Mouse (Mus musculus): Measurements from ENCODE around the gene Otud7b. TPM values are rescaled to one million over a fixed set of nuclear protein-coding genes. Genes with fewer than 3 reads are reported as not detected.

Otud7b gene
- polyA plus RNA-seq, 1 experiment from 2014 or later: 4.4 TPM

DNA sequence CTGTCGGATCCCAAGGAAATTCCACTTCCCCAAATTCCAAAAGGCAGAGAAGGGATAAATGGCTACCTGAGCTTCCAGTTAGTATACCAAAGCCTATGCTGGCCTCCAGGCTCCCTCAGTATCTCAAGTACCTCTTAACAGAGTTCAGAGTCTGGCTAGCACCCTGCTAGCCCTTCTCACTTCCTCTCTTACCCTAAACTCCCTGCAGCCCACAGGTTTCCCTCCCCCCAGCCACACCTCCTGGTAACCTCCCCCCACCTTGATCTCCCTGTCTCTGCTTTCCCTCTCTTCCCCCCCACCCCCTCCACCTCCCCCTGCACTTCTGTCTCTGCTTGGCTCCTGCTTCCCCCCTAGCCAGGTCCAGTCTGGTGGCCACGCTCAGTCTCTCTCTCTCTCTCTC, 95.4 kb downstream of the Otud7b start:
- Histone ChIP-seq H3K27me3 (replicated peaks; ENCODE audit: control insufficient read depth, insufficient read depth, low read length) (no peaks in the 10 kb centered on the region), H3K4me2 (ENCODE audit: low read length) (no peak overlapping the region), H3K4me3 (ENCODE audit: low read depth, low read length) (no peak overlapping the region), H3K9ac (ENCODE audit: low read length) (no peak overlapping the region), H3K9me3 (replicated peaks; ENCODE audit: control insufficient read depth, low read length) (no peaks in the 10 kb centered on the region), H3K4me1 (ENCODE audit: control insufficient read depth, insufficient read depth, low read length) (peaks cover 7% of the 10 kb centered on the region; the same call in 1 of the 2 replicates), H3K36me3 (ENCODE audit: control insufficient read depth, insufficient read depth, low read length) (no peaks in the 10 kb centered on the region), H3K27ac (ENCODE audit: low read depth, low read length) (no peak overlapping the region)
- no peak for DNase-seq (ENCODE audit: low spot score)
- WGBS: 71% methylated on average over 2 of the region's 2 CpGs
- no peak for ATAC-seq

DNA sequence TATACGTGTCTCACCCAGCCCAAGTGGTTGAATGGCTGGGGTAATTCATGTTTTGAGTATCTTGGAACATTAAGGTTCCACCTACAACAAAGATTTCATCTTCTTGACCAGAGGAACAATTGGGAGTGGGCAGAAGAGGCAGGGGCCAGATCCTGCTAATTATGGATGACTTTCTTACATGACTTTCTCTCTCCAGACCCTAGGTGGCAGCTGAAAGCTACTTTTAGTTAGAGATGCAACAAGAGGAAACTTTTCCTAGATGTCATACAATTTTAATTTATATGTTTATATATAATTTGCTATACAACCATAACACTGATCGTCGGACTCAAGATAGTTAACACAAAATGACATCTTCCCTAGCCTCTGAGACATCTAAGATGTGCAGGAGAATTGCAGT, 103.5 kb downstream of the Otud7b start:
- no peak overlapping the region for H3K27ac ChIP-seq (ENCODE audit: low read depth, low read length)
- no peak for ATAC-seq

DNA sequence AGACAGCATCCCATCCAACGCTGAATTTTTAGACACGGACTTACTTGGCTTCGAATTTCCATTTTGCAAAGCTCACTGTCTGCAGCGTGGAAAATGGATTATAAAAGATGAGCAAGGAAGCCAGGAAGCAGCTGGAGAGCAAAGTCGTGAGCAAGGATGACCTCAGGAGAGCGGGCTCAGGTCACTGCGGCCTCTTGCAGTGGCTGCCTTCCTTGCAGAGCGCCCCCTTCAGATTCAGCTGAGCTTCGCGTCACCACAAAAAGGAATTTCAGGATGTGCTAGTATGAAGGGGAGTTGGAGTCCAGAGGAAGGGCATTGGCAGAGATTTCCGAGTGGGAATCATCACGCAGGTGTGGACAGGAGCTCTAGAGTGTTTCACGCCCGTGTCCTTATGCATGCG, 104.9 kb downstream of the Otud7b start:
- DNase-seq (ENCODE audit: low spot score) (no peak), ATAC-seq (no peak)
- Histone ChIP-seq H3K4me3 (ENCODE audit: low read depth, low read length) (no peak overlapping the region), H3K4me1 (ENCODE audit: control insufficient read depth, insufficient read depth, low read length) (no peaks in the 10 kb centered on the region), H3K9ac (ENCODE audit: low read length) (no peak overlapping the region), H3K36me3 (ENCODE audit: control insufficient read depth, insufficient read depth, low read length) (no peaks in the 10 kb centered on the region), H3K9me3 (replicated peaks; ENCODE audit: control insufficient read depth, low read length) (no peaks in the 10 kb centered on the region), H3K27ac (ENCODE audit: low read depth, low read length) (no peak overlapping the region), H3K27me3 (replicated peaks; ENCODE audit: control insufficient read depth, insufficient read depth, low read length) (no peaks in the 10 kb centered on the region; the same call in 1 of the 2 replicates), H3K4me2 (ENCODE audit: low read length) (no peak overlapping the region)
- 27% methylated on average over 15 of the region's 15 CpGs for WGBS

More for the DNA sequence above, 103.5 kb downstream of the Otud7b start:
- 87% methylated on average over 3 of the region's 3 CpGs for WGBS
- H3K4me3 ChIP-seq (ENCODE audit: low read depth, low read length): no peak overlapping the region
- H3K36me3 ChIP-seq (ENCODE audit: control insufficient read depth, insufficient read depth, low read length): no peaks in the 10 kb centered on the region
- no peaks in the 10 kb centered on the region for H3K9me3 ChIP-seq (replicated peaks; ENCODE audit: control insufficient read depth, low read length)
- no peaks in the 10 kb centered on the region; the same call in 1 of the 2 replicates for H3K27me3 ChIP-seq (replicated peaks; ENCODE audit: control insufficient read depth, insufficient read depth, low read length)
- DNase-seq (ENCODE audit: low spot score): no peak
- no peak overlapping the region for H3K4me2 ChIP-seq (ENCODE audit: low read length)
- no peak overlapping the region for H3K9ac ChIP-seq (ENCODE audit: low read length)
- H3K4me1 ChIP-seq (ENCODE audit: control insufficient read depth, insufficient read depth, low read length): no peaks in the 10 kb centered on the region

Other genes starting within 250 kb of the Otud7b start
- gene Prpf3, start 248.6 kb upstream of the Otud7b start, polyA plus RNA-seq (2014; fragmentation: Nextera tagmentation; extraction: Ambion mirVana): 40.7 and 47.4 TPM in 2 replicates
- gene Mrps21, start 233.0 kb upstream of the Otud7b start, polyA plus RNA-seq (2014; fragmentation: Nextera tagmentation; extraction: Ambion mirVana): 280 and 333 TPM in 2 replicates
- 2.7 and 2.8 TPM in 2 replicates for gene Ciart, start 222.3 kb upstream of the Otud7b start, polyA plus RNA-seq (2014; fragmentation: Nextera tagmentation; extraction: Ambion mirVana)
- 13.1 and 15.4 TPM in 2 replicates for gene BC028528, start 212.5 kb upstream of the Otud7b start, polyA plus RNA-seq (2014; fragmentation: Nextera tagmentation; extraction: Ambion mirVana)
- 48.8 and 51.7 TPM in 2 replicates for gene Aph1a, start 210.6 kb upstream of the Otud7b start, polyA plus RNA-seq (2014; fragmentation: Nextera tagmentation; extraction: Ambion mirVana)
- 15.5 and 19.9 TPM in 2 replicates for gene Car14, start 199.8 kb upstream of the Otud7b start, polyA plus RNA-seq (2014; fragmentation: Nextera tagmentation; extraction: Ambion mirVana)
- 49.1 and 50.0 TPM in 2 replicates for gene Anp32e, start 175.3 kb upstream of the Otud7b start, polyA plus RNA-seq (2014; fragmentation: Nextera tagmentation; extraction: Ambion mirVana)
- 67.4 and 75.6 TPM in 2 replicates for gene Plekho1, start 108.5 kb upstream of the Otud7b start, polyA plus RNA-seq (2014; fragmentation: Nextera tagmentation; extraction: Ambion mirVana)
- 48.3 and 54.8 TPM in 2 replicates for gene Vps45, start 46.1 kb upstream of the Otud7b start, polyA plus RNA-seq (2014; fragmentation: Nextera tagmentation; extraction: Ambion mirVana)
- gene Mtmr11, start 57.5 kb downstream of the Otud7b start, polyA plus RNA-seq (2014; fragmentation: Nextera tagmentation; extraction: Ambion mirVana): 7.0 and 7.9 TPM in 2 replicates
- 169 and 170 TPM in 2 replicates for gene Sf3b4, start 67.8 kb downstream of the Otud7b start, polyA plus RNA-seq (2014; fragmentation: Nextera tagmentation; extraction: Ambion mirVana)
- gene Sv2a, start 76.6 kb downstream of the Otud7b start, polyA plus RNA-seq (2014; fragmentation: Nextera tagmentation; extraction: Ambion mirVana): 44.4 and 56.2 TPM in 2 replicates
- gene Bola1, start 115.2 kb downstream of the Otud7b start, polyA plus RNA-seq (2014; fragmentation: Nextera tagmentation; extraction: Ambion mirVana): 80.7 and 96.3 TPM in 2 replicates
- gene Hist2h2ab, start 115.3 kb downstream of the Otud7b start, polyA plus RNA-seq (2014; fragmentation: Nextera tagmentation; extraction: Ambion mirVana): 1.7 TPM in 1 of 2 replicates, not detected in the other
- gene Hist2h2ac, start 116.4 kb downstream of the Otud7b start, polyA plus RNA-seq (2014; fragmentation: Nextera tagmentation; extraction: Ambion mirVana): 3.4 and 7.5 TPM in 2 replicates
- 11.8 and 12.5 TPM in 2 replicates for gene Hist2h2be, start 116.6 kb downstream of the Otud7b start, polyA plus RNA-seq (2014; fragmentation: Nextera tagmentation; extraction: Ambion mirVana)
- 5.2 and 9.1 TPM in 2 replicates for gene Hist2h3c2, start 134.6 kb downstream of the Otud7b start, polyA plus RNA-seq (2014; fragmentation: Nextera tagmentation; extraction: Ambion mirVana)
- gene Hist2h2aa2, start 135.7 kb downstream of the Otud7b start, polyA plus RNA-seq (2014; fragmentation: Nextera tagmentation; extraction: Ambion mirVana): 58.1 and 74.2 TPM in 2 replicates
- 23.1 and 35.7 TPM in 2 replicates for gene Hist2h2aa1, start 141.0 kb downstream of the Otud7b start, polyA plus RNA-seq (2014; fragmentation: Nextera tagmentation; extraction: Ambion mirVana)
- 0.85 TPM in 1 of 2 replicates, not detected in the other for gene Hist2h3c1, start 142.2 kb downstream of the Otud7b start, polyA plus RNA-seq (2014; fragmentation: Nextera tagmentation; extraction: Ambion mirVana)
- gene Hist2h4, start 158.8 kb downstream of the Otud7b start, polyA plus RNA-seq (2014; fragmentation: Nextera tagmentation; extraction: Ambion mirVana): 3.8 and 8.1 TPM in 2 replicates
- 42.3 and 52.1 TPM in 2 replicates for gene Hist2h3b, start 164.1 kb downstream of the Otud7b start, polyA plus RNA-seq (2014; fragmentation: Nextera tagmentation; extraction: Ambion mirVana)
- gene Hist2h2bb, start 165.2 kb downstream of the Otud7b start, polyA plus RNA-seq (2014; fragmentation: Nextera tagmentation; extraction: Ambion mirVana): 10.8 and 17.6 TPM in 2 replicates
- gene Fcgr1, start 189.4 kb downstream of the Otud7b start, polyA plus RNA-seq (2014; fragmentation: Nextera tagmentation; extraction: Ambion mirVana): 1.5 and 1.6 TPM in 2 replicates

All from forebrain, embryonic 14.5 days (tissue).